Mouse (Mus musculus): ENCODE data around the gene Tmem213. TPM values are rescaled to one million over a fixed set of nuclear protein-coding genes. Genes with fewer than 3 reads are reported as not detected.

The Tmem213 gene
- total RNA-seq, 2 experiments from 2014 or later, result not detected

DNA sequence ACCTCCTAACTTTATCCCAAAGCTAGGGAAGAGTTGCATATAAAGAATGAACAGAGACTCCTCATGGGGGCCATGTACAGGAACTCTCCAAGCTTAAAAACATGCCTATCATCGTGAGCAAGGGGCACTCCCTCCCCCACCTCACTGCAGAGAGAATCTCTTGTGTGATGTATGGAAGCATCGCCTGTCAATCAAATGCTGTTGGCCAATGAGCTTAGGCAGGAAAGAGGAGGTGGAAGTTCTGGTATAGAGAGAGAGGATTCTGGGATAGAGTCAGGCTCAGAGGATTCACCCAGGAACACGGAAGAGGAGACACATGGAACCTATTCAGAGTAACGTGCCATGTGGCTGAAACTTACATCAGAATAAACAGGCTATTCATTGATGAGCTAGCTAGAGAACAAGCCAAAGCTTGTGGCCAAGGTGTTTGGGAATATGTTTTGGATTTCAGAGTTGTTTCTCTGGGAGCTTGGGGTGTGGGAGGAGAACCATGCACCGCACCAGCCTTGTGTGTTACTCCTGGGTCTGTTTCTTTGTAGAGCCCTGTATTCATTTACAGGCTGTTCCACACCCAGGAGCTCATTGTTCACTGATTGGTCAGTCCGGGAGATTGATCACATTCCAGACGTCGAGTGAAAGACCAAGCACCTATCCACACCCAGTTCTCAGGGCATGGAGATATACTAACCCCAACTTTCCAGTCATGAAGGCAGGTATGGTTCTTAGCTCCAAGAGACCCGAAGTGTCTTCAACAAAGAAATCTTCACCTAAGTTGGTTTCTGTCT is 21.6 kb upstream of the Tmem213 start:
- DNase-seq (ENCODE audit: extremely low spot score in 1 of 2, low spot score in 2 of 2), result no peak
- TF ChIP-seq CTCF (IDR thresholded peaks at IDR 0.05), result no peak
- Histone ChIP-seq H3K4me3 (no peak overlapping the region), H3K27ac (no peak overlapping the region)
- intact Hi-C loops (cut with DNase I), result no loop called here

DNA sequence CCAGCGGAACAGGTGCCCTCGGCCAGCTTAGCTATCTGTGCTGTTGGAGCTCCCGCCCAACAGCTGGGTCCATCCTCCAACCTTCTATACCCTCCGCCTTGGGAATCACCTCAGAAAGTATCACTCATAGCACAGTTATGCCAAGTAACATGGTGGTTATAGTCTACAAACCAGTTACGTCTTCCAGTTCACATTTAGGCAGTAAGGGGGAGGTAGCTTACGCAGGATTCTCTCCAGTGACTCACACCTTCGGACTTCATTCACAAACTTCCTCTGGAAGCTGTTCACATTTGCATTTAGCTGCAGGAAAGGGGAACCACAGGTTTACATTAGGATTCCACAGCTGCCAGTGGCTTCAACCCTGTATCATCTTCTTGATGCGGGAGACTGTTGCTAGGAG is 16.5 kb upstream of the Tmem213 start:
- no peak for DNase-seq (ENCODE audit: extremely low spot score in 1 of 2, low spot score in 2 of 2)
- Histone ChIP-seq H3K27ac (no peak overlapping the region), H3K4me3 (no peak overlapping the region)
- intact Hi-C loops (cut with DNase I), result no loop called here
- no peak for TF ChIP-seq CTCF (IDR thresholded peaks at IDR 0.05)

DNA sequence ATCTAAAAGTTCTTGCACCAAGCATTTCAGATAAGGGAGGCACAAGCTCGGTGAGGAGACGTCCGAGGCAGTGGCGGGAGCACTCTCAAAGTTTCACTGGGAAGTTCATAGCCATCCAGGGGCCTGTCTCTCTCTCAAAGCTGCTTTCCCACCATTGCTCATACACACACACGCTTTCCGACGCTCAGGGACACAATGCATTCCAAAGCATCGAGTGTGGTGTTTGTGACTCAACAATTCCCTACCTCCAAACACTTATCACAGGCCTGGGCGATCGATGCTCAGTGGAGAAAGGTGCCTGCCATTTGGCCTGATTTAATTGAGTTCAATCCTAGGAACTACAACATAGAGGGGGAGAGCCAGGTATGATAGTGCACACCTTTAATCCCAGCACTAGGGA is 14.4 kb upstream of the Tmem213 start:
- DNase-seq (ENCODE audit: extremely low spot score in 1 of 2, low spot score in 2 of 2), result no peak
- Histone ChIP-seq H3K27ac (no peak overlapping the region), H3K4me3 (no peak overlapping the region)
- intact Hi-C loops (cut with DNase I), result no loop called here
- no peak for TF ChIP-seq CTCF (IDR thresholded peaks at IDR 0.05)

DNA sequence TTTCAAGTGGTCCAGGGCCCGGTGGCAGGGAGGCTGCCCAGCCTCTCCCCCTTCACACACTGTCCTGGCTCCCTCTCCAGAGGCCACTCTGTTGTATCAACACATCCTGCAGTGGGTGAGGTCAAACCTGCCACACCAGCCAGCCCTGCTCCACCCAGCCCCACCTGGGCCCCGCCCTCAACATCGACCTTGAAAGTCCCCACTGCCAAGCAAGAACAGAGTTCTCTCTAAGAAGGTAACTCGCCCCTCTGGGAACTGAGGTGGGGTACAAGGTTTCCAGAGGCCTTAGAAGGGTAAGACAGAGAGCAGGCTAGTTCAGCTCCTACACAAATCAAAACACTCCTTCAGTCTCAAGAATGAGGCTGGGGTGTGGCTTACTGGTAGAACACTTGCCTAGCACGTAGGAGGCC is 12.1 kb upstream of the Tmem213 start:
- no peak for DNase-seq (ENCODE audit: extremely low spot score in 1 of 2, low spot score in 2 of 2)
- intact Hi-C loops (cut with DNase I), result no loop called here
- no peak for TF ChIP-seq CTCF (IDR thresholded peaks at IDR 0.05)
- Histone ChIP-seq H3K27ac (no peak overlapping the region), H3K4me3 (no peak overlapping the region)

DNA sequence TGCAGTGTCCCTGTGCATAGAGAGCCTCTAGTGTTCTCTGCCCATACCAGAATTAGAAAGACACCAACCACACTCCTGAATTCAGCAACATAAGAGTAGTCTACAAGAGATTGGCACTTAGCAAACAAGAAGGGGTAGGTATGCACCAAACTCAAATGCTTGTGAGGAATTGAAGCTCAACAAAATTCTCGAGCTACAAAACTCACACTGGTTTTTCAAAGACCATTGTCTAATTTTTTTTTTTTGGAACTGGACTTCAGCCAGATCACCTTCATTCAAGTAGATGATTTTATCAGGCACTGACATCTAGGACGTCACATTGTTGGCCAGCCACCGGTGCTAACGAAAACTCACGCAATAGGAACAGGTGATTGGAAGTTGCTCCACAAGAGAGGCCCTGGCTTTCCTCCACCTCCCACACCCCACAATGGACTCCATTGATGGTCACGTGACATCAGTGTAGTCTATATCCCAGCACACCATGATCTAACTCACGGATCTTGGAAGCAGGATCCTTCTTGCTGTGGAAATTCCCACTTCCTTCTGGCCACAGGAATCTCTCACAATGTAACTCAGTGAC is 6.7 kb upstream of the Tmem213 start:
- Histone ChIP-seq H3K27ac (no peak overlapping the region), H3K4me3 (no peak overlapping the region)
- TF ChIP-seq CTCF (IDR thresholded peaks at IDR 0.05), result no peak
- intact Hi-C loops (cut with DNase I), result no loop called here
- DNase-seq (ENCODE audit: extremely low spot score in 1 of 2, low spot score in 2 of 2), result no peak

DNA sequence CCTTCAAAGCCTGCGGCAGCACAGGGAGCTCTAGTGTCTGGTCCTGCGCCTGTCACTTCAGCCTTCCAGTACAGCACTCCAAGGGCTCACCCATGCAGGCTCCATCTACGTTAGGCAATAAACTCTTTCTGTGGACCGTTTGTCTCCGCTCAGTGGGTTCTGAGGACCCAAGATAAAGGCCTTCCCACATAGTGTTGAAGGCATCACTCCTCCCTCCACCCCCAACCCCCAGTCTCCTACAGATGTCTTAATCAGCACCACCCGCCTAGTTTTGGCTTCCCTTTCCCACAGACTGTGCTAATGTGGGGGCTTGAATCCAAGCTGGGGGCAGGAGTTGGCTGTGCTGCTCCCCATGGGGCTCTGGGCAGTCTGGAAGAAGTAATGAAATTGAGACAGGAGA is 5.3 kb upstream of the Tmem213 start:
- H3K27ac ChIP-seq, result no peak overlapping the region
- TF ChIP-seq CTCF (IDR thresholded peaks at IDR 0.05), result no peak
- no peak overlapping the region for H3K4me3 ChIP-seq
- intact Hi-C loops (cut with DNase I), result no loop called here
- no peak for DNase-seq (ENCODE audit: extremely low spot score in 1 of 2, low spot score in 2 of 2)

DNA sequence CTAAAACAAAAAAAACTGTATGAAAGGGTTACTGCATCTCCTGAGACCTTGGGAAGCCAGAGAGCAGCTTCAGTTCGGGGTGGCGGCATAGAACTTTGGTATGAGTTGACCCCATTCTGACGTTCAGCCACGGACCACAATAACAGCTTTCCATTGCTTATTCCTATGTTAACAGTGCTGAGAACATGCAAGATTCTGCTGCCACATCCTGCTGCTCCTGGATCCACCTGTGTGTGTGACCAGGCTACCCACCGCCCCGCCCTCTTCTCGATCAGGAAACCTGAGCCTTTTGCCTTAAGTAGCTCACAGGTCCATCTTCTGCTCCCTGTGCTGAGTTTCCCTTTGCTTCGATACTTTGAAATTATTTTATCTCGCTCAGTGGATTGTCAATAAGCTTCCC is 3.1 kb upstream of the Tmem213 start:
- intact Hi-C loops (cut with DNase I), result no loop called here
- Histone ChIP-seq H3K4me3 (no peak overlapping the region), H3K27ac (no peak overlapping the region)
- TF ChIP-seq CTCF (IDR thresholded peaks at IDR 0.05), result no peak
- no peak for DNase-seq (ENCODE audit: extremely low spot score in 1 of 2, low spot score in 2 of 2)

DNA sequence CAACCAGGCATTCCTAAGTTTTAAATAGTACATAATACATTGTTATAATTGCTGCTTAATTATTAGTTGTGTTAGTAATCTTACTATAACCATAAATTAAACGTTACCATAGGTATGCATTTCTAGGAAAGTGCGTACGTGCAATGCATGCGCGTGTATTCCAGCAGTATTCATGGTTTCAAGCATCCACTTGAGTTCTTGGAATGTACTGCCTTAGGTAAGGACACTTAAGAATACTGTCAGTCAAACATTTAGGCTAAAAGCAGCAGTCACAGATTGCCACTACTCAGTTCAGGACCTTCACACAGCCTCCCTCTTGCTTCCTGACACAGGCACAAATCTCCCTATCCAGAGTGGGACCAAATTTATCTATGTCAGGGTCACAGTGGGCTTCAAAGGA is 606 bp upstream of the Tmem213 start:
- TF ChIP-seq CTCF (IDR thresholded peaks at IDR 0.05), result no peak
- Histone ChIP-seq H3K4me3 (no peak overlapping the region), H3K27ac (no peak overlapping the region)
- intact Hi-C loops (cut with DNase I), result no loop called here
- no peak for DNase-seq (ENCODE audit: extremely low spot score in 1 of 2, low spot score in 2 of 2)

DNA sequence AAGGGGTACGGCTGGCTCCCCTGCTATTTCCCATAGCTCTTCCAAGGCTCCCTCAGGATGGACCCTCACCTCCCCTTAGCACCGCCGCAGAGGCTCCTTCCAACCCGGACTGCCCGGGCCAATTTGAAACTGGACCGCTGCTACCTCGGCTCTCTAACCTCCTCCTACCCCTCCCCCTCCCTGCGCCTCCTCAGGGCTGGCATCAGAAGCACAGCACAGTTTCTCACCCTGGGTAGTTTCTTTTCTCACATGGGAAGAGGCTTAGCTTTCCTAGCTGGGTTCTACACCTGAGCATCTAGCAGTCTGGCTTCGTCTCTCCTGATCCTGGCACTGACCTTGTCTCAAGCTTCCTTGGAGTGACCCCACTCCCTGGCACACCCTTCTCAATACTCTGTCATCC is 816 bp downstream of the Tmem213 start:
- no peak for TF ChIP-seq CTCF (IDR thresholded peaks at IDR 0.05)
- H3K27ac ChIP-seq, result no peak overlapping the region
- intact Hi-C loops (cut with DNase I), result no loop called here
- no peak overlapping the region for H3K4me3 ChIP-seq
- no peak for DNase-seq (ENCODE audit: extremely low spot score in 1 of 2, low spot score in 2 of 2)

DNA sequence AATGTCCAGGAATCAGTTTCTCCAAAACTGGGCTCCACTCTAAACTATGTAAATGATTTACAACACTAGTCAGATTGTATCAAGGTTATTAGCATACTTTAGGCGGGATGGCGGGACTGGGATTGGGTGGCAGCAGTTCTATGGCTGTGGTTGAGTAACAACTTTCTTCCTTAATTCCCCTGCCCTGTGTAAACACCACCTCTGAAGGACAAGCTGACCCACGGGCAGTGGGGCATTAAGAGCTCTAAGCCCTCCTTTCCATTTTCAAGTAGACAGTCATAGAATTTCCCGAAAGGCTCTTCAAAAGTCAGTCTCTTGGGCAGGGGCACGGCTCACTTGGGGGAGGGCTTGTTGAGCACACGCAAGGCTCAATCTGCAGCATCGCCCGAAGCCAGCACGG is 1.8 kb downstream of the Tmem213 start:
- no peak for TF ChIP-seq CTCF (IDR thresholded peaks at IDR 0.05)
- no peak for DNase-seq (ENCODE audit: extremely low spot score in 1 of 2, low spot score in 2 of 2)
- intact Hi-C loops (cut with DNase I), result no loop called here
- H3K4me3 ChIP-seq, result no peak overlapping the region
- no peak overlapping the region for H3K27ac ChIP-seq

DNA sequence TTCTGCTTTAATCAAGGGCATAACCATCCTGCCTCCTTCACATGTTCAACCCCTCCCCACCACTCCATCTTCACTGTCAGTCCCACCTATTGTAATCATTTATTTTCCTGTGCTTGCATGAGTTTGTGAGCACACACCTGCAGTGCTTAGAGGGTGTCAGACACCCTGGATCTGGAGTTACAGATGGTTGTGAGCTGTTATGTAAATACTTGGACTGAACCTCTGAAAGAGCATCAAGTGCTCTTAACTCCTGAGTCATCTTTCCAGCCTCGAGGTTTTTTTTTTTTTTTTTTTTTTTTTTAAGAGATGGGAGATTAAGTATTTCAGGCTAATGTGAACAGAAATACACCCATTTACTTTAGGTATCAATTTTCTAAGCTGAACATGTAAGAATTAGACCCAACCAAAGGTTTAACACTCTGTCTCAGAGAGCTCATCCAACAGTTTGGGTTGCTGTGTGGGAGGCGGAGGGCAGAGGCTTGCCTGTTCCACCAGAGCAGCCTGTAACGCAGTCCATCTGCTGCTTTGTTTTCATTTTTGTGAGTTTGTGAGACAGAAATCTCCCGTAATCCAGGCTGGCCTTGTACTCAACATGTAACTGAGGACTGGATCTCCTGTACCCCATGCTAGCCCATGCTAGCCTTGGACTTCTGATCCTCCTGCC is 7.2 kb downstream of the Tmem213 start:
- no peak for DNase-seq (ENCODE audit: extremely low spot score in 1 of 2, low spot score in 2 of 2)
- no peak overlapping the region for H3K27ac ChIP-seq
- no peak for TF ChIP-seq CTCF (IDR thresholded peaks at IDR 0.05)
- intact Hi-C loops (cut with DNase I), result no loop called here
- H3K4me3 ChIP-seq, result no peak overlapping the region

DNA sequence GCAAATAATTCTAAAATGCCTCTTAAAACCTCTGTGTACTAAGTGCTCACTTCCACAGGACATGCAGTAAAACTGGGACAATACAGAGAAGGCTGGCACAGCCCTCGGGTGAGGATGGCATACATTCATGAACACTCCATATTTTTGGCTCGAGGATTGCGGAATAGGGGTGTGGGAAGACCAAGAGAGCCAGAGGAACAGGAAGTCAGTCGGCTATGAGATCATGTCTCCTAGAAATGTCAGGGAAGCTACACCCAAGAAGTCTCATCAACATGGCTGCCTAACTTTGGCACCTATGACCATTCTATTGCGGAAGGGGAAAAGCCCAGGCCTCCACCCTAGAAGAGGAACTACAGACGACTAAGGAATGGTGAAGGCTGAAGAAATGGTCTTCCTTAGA is 9.3 kb downstream of the Tmem213 start:
- DNase-seq (ENCODE audit: extremely low spot score in 1 of 2, low spot score in 2 of 2), result no peak
- intact Hi-C loops (cut with DNase I), result no loop called here
- Histone ChIP-seq H3K27ac (no peak overlapping the region), H3K4me3 (no peak overlapping the region)
- TF ChIP-seq CTCF (IDR thresholded peaks at IDR 0.05), result no peak
